Mouse (Mus musculus): ENCODE measurements around the gene E2f8. TPM values are rescaled to one million over a fixed set of nuclear protein-coding genes. Genes with fewer than 3 reads are reported as not detected.

Gene E2f8
- total RNA-seq, 2 experiments from 2014 or later, result 1.6 to 2.0 TPM

DNA sequence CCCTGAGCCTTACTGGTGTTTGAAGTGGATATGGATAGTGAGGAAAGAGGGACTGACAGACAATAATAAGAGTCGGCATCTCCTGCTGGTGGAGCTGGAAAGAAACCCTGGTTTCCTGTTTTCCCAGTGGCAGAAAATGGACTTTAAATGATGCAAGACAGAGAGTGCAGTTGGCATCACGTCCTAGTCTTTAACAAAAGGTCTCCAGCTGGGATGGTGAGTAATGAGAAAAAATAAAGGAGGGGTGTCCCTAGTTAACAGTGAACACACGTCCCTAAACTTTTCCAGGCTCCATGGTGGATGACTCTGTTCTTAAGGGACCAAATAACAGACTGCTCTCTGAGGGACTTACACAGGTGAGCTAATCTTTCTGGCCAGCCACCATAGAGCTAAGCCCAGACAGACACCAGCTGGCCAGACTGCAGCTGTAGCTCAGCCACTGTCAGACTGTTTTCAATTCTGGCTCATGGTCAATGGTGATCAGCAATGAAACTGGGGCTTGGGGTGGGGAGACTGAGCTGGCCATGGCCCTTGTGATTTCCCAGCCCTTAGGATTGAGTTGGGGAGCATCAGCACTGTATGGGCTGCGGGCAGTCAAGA lies 46.9 kb downstream of the E2f8 start:
- no peak for DNase-seq
- intact Hi-C loops (cut with DNase I; ENCODE audit: low total_unique reads), result no loop called here

DNA sequence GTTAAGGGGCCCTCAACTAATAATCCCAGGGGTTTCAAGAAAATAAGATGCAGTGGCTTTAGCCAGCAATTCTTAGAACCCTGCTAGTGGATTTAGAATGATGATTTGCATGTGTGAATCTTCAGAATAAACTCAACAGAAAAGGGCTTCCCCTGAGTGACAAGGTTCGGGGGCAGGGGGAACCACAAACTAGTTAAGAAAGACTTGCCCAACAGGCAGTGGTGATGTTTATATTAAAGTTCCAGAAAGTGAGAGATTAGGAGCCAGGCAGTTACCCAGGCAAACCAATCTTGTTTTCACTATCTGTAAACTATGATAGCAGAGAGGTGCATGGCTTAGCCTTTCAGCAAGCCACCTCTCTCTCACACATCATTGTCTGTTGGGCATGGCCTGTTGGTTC lies 48.7 kb downstream of the E2f8 start:
- DNase-seq, result no peak
- intact Hi-C loops (cut with DNase I; ENCODE audit: low total_unique reads), result no loop called here

DNA sequence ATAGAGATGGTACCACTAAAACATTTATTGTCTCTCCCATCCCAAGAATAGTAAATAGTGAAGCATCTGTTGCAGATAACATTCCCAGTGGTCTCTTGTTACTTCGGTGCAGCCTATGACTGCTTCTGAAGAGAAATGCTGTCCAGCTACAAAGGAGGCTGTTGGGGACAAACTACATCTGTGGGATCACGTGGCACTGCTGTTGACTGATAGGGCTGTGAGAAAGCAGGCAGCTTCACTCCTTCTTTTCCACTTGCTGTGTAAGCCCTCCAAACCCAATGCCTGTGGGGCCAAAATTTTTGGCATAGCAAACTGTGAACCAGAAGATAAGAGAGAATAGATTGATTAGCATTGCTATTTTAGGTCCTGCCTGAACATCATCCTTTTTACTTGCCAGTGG lies 51.0 kb downstream of the E2f8 start:
- intact Hi-C loops (cut with DNase I; ENCODE audit: low total_unique reads), result no loop called here

DNA sequence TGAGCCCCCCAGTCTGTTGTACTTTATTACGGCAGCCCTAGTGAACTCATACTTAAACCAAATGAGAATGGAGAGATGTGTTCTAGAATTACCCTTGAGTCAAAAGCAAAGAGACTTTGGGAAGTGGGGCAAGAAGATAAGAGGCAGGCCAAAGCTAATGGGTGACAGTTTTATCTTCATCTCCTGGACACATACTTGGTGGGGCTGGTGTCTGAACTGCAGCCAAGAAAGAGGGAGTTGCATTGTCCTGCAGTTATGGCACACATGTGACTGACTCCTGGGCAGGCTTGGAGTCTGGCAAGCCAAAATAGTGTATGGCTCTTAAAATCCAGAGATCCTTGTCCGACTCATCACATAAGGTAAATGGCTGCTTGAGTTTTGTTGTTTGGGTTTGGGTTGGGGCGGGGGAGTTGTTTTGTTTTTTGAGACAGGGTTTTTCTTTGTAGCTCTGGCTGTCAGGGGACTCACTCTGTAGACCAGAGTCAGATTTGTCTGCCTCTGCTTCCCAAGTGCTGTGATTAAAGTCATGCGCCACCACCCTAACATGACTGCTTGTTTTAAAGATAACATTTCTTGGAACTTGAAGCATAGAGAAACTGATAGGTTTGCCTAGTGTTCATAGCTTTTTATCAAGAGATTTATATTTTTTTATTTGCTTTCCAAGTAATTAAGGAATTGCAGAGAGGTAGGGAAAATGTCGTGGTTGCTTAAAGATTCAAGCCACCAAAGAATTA lies 52.1 kb downstream of the E2f8 start:
- DNase-seq, result no peak
- intact Hi-C loops (cut with DNase I; ENCODE audit: low total_unique reads), result loop anchor here (5.0 kb wide), 1 partner anchor 43 kb away; no protein-coding TSS in a partner anchor

More for the DNA sequence above, 51.0 kb downstream of the E2f8 start:
- no peak for DNase-seq

DNA sequence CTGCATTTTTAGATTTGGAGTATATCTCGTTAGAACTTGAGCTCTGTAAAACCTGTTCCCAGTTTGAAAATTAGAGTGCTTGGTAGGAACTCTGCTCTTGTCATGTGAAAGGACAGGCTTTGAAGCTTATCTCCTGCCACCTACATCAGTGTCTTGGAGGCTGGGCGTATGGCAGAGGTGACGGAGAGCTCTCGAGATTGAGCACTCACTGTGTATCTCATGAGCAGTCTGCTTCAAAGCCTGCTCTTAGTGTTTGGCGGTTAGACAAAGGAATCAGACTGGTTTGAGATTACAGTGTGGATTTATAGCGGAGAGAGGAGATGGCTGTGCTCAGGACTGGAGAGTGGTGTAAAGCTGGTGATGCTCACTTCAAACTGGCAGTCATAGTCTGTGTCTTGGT lies 56.2 kb downstream of the E2f8 start:
- no peak for DNase-seq
- intact Hi-C loops (cut with DNase I; ENCODE audit: low total_unique reads), result loop anchor here (5.0 kb wide), 1 partner anchor 47 kb away; no protein-coding TSS in a partner anchor

- intact Hi-C loops (cut with DNase I; ENCODE audit: low total_unique reads), result loop anchor here (5.0 kb wide), 1 partner anchor 48 kb away; no protein-coding TSS in a partner anchor
- DNase-seq, result no peak
Measured at GRCm38 (mm10) chr7:48824671-48825070, 56.7 kb downstream of the E2f8 start.

- intact Hi-C loops (cut with DNase I; ENCODE audit: low total_unique reads), result no loop called here
- no peak for DNase-seq
Measured at GRCm38 (mm10) chr7:48823621-48824020, 57.8 kb downstream of the E2f8 start.

DNA sequence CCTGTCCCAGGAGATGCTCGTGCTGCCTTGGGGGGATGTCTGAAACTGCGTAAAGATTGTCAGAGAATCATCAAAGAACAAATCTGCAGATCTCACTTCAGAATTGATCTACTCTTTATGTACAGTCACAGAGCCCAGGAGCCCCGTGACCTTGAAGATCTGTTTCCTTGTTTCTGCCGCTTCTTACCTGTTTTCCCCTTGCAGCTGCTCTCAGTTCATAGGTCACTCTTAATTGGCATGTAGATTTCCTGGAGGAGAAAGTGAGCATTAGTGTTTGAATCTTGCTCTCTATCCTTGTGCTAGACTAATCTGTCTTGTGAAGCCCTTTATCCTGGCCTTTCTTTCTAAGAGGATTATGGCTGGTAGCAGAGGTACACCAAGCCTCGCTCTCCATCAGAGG lies 59.7 kb downstream of the E2f8 start:
- intact Hi-C loops (cut with DNase I; ENCODE audit: low total_unique reads), result no loop called here
- no peak for DNase-seq

Other genes with a start within 250 kb of the E2f8 start
- not detected for gene Mrgprb3, start 237.8 kb downstream of the E2f8 start, total RNA-seq (2021)
- gene Zdhhc13, start 92.6 kb downstream of the E2f8 start, total RNA-seq (2021), result 1 to 10 TPM; 4.4 to 4.7 TPM
- 100 to 1,000 TPM in 1 of 2 experiments, 10 to 100 TPM in 1; 68.0 to 312 TPM for gene Csrp3, start 33.6 kb downstream of the E2f8 start, total RNA-seq (2021)
- 10 to 100 TPM; 26.2 to 39.3 TPM for gene Nav2, start 27.1 kb upstream of the E2f8 start, total RNA-seq (2021)

Data from gastrocnemius, postnatal 14 days (tissue).